Mouse (Mus musculus) skeletal muscle tissue, adult 2 months (tissue): ENCODE data around the gene Acox1.
A peak's percentile ranks its signal among the peaks of the same experiment; 100 is the strongest.

Experiments used
- DNase-seq: peaks from one replicate; pipeline ENCODE4 v3.0.0-alpha.2; 2012; ENCODE audit warnings: low read depth, low spot score

The Acox1 gene

GRCm38 (mm10) chr11:116198639-116199531, at the start of gene Acox1, which contains the start of gene Ten1:
Gene Acox1, minus strand, starts transcription at chr11:116199045.
Gene Ten1, plus strand, starts transcription at chr11:116198855.
- peak; percentile 97 for DNase-seq

DNA sequence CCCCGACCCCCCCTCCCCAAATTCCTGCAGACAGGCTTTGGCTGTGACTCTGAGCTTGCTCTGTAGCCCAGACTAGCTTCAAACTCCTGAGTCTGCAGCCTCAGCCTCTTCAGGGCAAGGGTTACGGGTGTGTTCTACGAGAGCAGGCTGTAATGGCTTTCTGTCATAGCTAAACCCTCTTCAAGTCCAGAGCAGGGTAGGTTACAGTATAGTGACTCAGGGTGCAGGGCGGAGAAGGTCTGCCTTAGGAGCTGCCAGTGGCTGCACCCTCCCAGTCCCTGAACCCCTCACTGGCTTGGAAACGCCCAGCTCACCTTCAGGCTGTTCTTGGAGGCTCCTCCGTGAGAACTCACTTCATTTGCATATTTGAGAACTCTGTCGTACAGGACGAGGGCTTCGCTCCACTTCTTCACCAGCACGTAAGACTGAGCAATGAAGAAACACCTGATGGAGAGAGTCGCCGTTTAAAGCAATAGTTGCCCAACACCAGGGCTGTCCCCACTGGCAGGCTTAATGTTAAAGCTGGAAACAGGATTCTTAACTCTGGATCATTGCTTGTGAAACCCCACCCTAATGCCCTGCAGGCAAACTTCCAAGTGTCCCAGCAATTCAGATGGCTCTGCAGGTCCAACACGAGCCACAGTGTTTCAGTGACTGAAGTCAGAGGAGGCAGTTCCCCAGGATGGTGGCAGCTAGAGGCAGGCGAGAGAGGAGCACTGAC, 48.8 kb upstream of the Acox1 start:
- no peak for DNase-seq

GRCm38 (mm10) chr11:116245616-116246015, 46.8 kb upstream of the Acox1 start:
- no peak for DNase-seq

GRCm38 (mm10) chr11:116244580-116244979, 45.7 kb upstream of the Acox1 start:
- no peak for DNase-seq

- DNase-seq, result no peak
These were observed 42.9 kb upstream of the Acox1 start for GRCm38 (mm10) chr11:116241744-116242235.

DNA sequence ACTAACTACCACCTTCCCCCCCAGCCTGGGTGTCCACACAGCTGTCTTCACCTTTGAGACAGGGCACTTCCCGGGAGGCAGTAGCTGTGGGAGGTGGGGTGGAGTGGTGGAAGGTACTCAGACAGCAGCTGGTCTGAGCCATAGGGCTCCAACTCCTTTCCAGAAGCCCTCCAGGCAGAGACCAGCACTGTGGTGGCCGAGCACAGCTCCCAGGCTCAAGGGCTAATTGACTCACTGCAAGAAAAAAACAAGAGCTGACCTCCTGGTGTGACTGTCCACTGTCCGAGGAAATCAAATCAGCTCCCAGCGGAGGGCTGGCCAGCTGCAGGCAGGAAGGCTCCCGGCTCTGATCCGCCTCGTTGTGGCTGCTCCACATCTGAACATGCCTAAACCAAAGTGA, 41.0 kb upstream of the Acox1 start:
- DNase-seq, result no peak

DNA sequence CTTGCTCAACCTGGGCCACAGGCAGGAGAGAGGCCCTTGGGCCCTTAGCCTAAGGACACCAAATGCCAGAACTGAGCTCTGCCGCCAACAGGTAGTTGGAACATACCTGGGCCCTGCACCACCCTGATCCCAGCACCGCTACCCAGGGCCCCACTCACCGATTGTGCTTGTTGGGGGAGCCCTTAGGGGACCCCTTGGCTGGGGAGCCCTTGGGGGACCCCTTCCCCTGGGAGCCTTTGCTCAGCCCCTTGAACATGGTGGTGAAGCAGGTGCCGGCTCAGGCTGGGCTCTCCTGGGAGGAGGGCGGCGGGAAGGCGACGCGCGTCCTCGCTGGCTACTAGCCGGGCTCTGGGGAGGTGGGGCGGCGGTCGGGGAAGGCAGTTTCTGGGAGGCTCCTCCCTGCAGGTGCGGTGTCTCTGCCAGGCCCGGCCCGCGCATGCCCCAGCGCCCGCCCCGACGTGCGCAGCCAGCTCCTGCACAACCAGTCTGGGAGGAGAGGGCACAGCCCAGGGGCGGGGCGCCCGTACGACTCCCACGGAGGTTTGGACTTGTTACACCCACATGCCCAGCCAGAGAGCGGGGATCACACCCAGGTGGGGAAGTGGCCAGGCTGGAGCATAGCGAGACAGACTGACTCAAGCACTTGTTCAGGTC, 39.0 kb upstream of the Acox1 start, which contains the start of gene Evpl:
Gene Evpl, minus strand, starts transcription at position 336 of the 654 bp plus-strand sequence.
- no peak for DNase-seq

DNA sequence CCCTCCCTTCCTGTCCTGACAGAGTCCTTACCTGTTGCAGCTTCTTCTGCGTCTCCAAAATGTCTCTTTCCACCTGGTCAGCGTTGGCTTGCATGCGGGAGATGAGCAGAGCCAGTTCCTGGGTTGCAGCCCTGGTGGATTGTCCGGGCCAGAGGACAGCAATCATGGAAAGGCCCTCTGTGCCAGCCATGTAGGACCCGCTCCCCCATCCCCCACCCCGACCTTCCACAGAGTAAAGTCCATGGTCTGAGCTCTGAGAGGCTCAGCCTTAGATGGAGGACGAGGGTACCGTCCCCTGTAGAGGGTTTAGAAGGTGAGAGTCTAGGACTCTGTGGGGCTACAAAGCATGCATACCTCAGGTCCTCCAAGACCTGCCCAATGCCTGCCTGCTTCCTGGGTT, 36.1 kb upstream of the Acox1 start:
- no peak for DNase-seq

GRCm38 (mm10) chr11:116232427-116232826, 33.6 kb upstream of the Acox1 start:
- DNase-seq, result no peak

DNA sequence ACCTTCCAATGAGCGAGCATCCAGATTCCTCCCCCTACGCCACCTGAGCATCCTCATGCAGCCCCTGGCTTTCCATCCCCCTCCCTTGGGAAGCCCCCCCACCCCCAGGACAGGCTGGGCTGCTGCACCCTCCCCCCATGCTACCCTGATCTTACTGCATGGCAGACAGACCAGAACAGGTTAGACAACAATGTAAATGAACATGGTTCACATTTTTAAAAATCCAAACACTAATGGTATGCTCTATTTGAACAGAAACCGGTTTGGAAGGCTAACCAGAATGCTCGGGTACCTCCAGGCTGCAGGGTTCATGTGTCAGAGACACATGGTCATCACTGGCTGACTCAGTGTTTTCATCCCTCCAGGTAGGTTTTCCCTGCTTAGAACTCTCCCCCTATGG, 29.9 kb upstream of the Acox1 start:
- DNase-seq, result no peak

DNA sequence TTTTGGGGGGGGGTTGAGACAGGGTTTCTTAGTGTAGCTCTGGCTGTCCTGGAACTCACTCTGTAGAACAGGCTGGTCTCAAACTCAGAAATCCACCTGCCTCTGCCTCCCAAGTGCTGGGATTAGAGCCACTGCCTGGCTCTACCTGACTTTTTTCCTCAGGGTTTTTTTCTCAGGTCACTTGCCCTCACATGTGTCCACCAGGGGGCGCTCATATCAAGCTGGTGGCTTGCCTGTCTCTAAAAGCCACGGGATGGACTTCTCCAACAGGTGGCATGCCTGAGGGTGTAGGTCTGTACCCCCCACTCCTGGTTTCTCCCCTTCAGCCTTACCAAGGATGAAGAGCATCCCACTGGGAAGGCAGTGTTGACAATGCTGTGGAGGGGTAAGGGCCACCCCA, 27.6 kb upstream of the Acox1 start:
- peak; percentile 66 for DNase-seq

DNA sequence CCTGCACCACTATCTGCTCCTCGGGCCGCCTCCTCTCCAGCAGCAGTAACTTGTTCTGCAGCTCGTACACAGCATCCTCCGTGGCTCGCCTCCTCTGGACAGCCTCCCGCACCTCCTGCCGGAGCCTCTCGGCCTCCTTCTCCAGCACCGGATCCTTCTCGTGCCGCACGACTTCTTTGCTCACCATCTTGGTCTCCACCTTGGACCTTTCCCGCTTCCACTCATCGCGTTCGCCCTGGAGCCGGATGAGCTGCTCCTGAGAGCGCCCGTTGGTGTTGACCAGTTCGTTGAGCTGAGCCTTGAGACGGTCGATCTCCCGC, 23.9 kb upstream of the Acox1 start:
- no peak for DNase-seq

DNA sequence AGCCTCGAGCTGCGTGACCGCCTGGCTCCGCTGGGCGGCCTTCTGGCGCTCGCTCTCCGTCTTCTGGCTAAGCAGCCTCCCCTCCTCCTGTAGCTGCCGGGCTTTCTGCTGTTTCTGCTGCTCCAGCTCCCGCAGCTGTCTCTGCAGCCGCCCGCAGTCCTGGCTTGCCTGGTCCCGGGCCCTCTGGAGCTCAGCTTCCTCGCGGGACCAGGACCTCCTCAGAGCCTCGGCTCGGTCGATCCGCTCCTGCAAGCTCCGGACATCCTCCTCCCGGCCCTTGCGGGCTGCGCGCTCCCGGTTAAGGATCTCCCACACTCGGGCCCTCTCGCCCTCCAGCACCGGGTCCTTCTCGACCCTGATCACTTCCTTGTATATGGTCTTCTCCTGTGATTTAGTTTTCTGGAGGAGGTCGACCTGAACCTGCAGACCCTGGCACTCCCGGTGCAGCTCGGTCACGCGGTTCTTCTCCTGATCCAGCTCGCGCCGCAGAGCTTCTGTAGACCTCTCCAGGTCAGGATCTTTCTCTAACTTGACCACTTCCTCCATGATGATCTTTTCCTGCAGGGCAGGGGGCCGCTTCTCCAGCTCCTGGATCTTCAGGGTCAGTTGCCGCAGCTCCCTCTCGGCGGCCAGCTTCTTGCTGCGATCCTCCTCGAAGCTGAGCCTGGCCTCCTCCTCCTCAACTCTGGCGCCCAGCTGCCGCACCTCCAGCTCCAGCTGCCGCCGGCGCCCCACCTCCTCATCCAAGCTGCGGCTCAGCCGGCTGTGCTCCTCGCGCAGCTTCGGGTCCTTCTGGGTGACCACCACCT, 23.3 kb upstream of the Acox1 start:
- DNase-seq, result no peak

- DNase-seq, result peak; percentile 34
These were observed 21.0 kb upstream of the Acox1 start for GRCm38 (mm10) chr11:116219885-116220284.

GRCm38 (mm10) chr11:116218737-116219400, 20.0 kb upstream of the Acox1 start:
- peak; percentile 74 for DNase-seq

DNA sequence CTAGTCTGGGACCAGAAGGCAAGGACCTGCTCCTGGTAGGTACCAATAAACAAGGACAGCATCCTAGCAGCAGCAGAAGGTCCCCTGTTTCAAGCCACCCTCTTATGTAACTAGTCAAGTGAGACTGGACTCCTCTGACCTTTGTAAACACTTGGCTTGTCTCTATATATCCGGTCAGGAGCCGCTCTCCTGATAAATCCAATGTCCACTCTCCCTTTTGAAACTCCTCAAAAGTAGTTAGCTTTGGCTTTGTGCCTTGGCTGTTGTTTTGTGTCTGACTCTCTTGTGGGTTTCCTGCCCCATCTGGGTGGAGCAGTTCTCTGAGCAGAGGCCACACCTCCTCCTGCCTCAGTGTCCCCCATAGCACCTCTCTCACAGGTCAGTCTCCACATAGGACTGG, 19.4 kb upstream of the Acox1 start:
- DNase-seq, result peak; percentile 68

- no peak for DNase-seq
These were observed 17.7 kb upstream of the Acox1 start for GRCm38 (mm10) chr11:116216549-116216948.

GRCm38 (mm10) chr11:116215991-116216390, 17.1 kb upstream of the Acox1 start:
- no peak for DNase-seq

- no peak for DNase-seq
These were observed 16.3 kb upstream of the Acox1 start for GRCm38 (mm10) chr11:116215181-116215580.

DNA sequence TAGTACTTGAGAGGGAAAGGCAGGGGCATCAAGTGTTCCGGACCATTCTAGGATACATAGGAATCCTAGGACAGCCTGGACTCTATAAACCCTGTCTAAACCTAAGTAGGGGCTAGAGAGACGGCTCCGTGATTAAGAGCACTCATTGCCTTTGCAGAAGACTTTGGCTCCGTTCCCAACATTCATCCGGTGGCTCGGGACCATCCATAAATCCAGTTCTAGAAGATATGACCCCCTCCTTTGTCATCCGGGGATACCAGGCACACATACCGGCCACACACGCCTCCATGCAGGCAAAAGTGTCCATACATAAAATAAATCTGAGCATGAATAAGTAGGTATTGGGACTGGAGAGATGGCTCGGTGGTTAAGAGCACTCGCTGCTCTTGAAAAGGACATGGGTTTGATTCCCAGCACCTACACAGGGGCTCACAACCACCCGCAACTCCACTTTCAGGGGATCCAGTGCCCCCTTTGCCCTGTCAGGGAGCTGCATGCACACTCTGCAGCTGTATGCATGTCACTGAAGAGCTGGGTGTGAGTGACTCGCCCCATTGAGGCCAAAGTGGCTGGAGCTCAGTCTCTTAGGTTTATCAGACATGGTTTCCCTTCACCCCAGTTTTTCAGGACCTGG, 15.1 kb upstream of the Acox1 start:
- DNase-seq, result no peak
